Mouse (Mus musculus) telencephalon, adult 2 months (tissue): ENCODE measurements around the gene Gm20388.

Source experiments
- DNase-seq: peaks from one replicate; pipeline ENCODE4 v3.0.0-alpha.2; 2011; ENCODE audit warnings: low read depth, low spot score

The Gm20388 gene

GRCm38 (mm10) chr8:123308738-123309137, 3398.1 kb downstream of the Gm20388 start:
- DNase-seq, result no peak

GRCm38 (mm10) chr8:123317781-123318466, 3407.3 kb downstream of the Gm20388 start:
- DNase-seq, result no peak

GRCm38 (mm10) chr8:123318467-123318911, 3407.8 kb downstream of the Gm20388 start, which contains the start of gene Fanca:
Gene Fanca (minus strand): TSS chr8:123318576.
- DNase-seq, result peak; percentile 76

GRCm38 (mm10) chr8:123319522-123320164, 3409.0 kb downstream of the Gm20388 start:
- peak; percentile 35 for DNase-seq

- DNase-seq, result no peak
Observed at GRCm38 (mm10) chr8:123328552-123328951, 3417.9 kb downstream of the Gm20388 start.

- DNase-seq, result no peak
Observed at GRCm38 (mm10) chr8:123329350-123329749, 3418.7 kb downstream of the Gm20388 start.

- no peak for DNase-seq
Observed at GRCm38 (mm10) chr8:123329961-123330360, 3419.3 kb downstream of the Gm20388 start.

- DNase-seq, result no peak
Observed at GRCm38 (mm10) chr8:123330701-123331100, 3420.1 kb downstream of the Gm20388 start.

- no peak for DNase-seq
Observed at GRCm38 (mm10) chr8:123331301-123331700, 3420.7 kb downstream of the Gm20388 start.

GRCm38 (mm10) chr8:123331810-123332209, 3421.2 kb downstream of the Gm20388 start:
- DNase-seq, result no peak

GRCm38 (mm10) chr8:123332262-123333090, 3421.8 kb downstream of the Gm20388 start, which contains the start of gene Spire2:
Gene Spire2 (plus strand): TSS chr8:123332713.
- peak; percentile 60 for DNase-seq

GRCm38 (mm10) chr8:123333091-123333587, 3422.5 kb downstream of the Gm20388 start:
- no peak for DNase-seq

- no peak for DNase-seq
Observed at GRCm38 (mm10) chr8:123333864-123334263, 3423.2 kb downstream of the Gm20388 start.

- DNase-seq, result no peak
Observed at GRCm38 (mm10) chr8:123334467-123334866, 3423.8 kb downstream of the Gm20388 start.

GRCm38 (mm10) chr8:123337475-123337874, 3426.8 kb downstream of the Gm20388 start:
- no peak for DNase-seq

- DNase-seq, result no peak
Observed at GRCm38 (mm10) chr8:123340071-123340470, 3429.4 kb downstream of the Gm20388 start.

- DNase-seq, result no peak
Observed at GRCm38 (mm10) chr8:123341040-123342015, 3430.7 kb downstream of the Gm20388 start.

- DNase-seq, result no peak
Observed at GRCm38 (mm10) chr8:123342253-123342652, 3431.6 kb downstream of the Gm20388 start.

- DNase-seq, result no peak
Observed at GRCm38 (mm10) chr8:123342911-123343310, 3432.3 kb downstream of the Gm20388 start.

GRCm38 (mm10) chr8:123343422-123343821, 3432.8 kb downstream of the Gm20388 start:
- DNase-seq, result no peak

GRCm38 (mm10) chr8:123345135-123345534, 3434.5 kb downstream of the Gm20388 start:
- DNase-seq, result no peak
